Mouse (Mus musculus) small intestine, adult 2 months (tissue): ENCODE data around the gene Rab19.

Experiments used
- CTCF ChIP-seq: fragments of 200-500 bp; IDR thresholded peaks from 2 replicates; pipeline ENCODE4 v1.5.1; 2012; ENCODE audit warnings: low read depth, mild to moderate bottlenecking, control low read depth, inconsistent platforms, low read length, moderate library complexity, mixed read lengths; ENCODE audit not compliant: insufficient replicate concordance, insufficient read length; ENCODE audit errors: extremely low read depth
- POLR2A ChIP-seq: fragments of 200-500 bp; IDR thresholded peaks from 2 replicates; pipeline ENCODE4 v1.6.1; 2012; ENCODE audit warnings: low read depth, mild to moderate bottlenecking, control low read depth, inconsistent platforms, low read length, moderate library complexity

GRCm38 (mm10) chr6:39331998-39332700, 48.8 kb upstream of the Rab19 start:
- TF ChIP-seq POLR2A (no peak), CTCF (no peak)
